Mouse (Mus musculus) cerebellum, postnatal 4 days (tissue): Measurements from ENCODE around the gene Trpc1.
A peak's percentile ranks its signal among the peaks of the same experiment; 100 is the strongest.

ENCODE experiments used
- DNase-seq, 2 experiments: peaks; one replicate each; pipeline ENCODE4 v3.0.0; 2022; ENCODE audit warnings: low spot score in 2 of 2, mixed read lengths in 1 of 2

The Trpc1 gene

GRCm38 (mm10) chr9:95697808-95698207, 52.4 kb downstream of the Trpc1 start:
- peak in 1 of 2 experiments; percentile 51 for DNase-seq

GRCm38 (mm10) chr9:95696581-95696980, 53.6 kb downstream of the Trpc1 start:
- no peak for DNase-seq

GRCm38 (mm10) chr9:95695023-95695422, 55.2 kb downstream of the Trpc1 start:
- no peak for DNase-seq

GRCm38 (mm10) chr9:95694526-95694925, 55.6 kb downstream of the Trpc1 start:
- DNase-seq: no peak

- DNase-seq: no peak
Observed at GRCm38 (mm10) chr9:95693528-95694100, 56.6 kb downstream of the Trpc1 start.

- DNase-seq: no peak
Observed at GRCm38 (mm10) chr9:95692823-95693222, 57.4 kb downstream of the Trpc1 start.

GRCm38 (mm10) chr9:95688064-95688463, 62.1 kb downstream of the Trpc1 start:
- DNase-seq: peak in 1 of 2 experiments; percentile 30

GRCm38 (mm10) chr9:95685660-95686440, 64.3 kb downstream of the Trpc1 start:
- no peak for DNase-seq

- DNase-seq: no peak
Observed at GRCm38 (mm10) chr9:95680691-95681090, 69.5 kb downstream of the Trpc1 start.

- DNase-seq: no peak
Observed at GRCm38 (mm10) chr9:95679966-95680365, 70.2 kb downstream of the Trpc1 start.

GRCm38 (mm10) chr9:95676021-95676420, 74.2 kb downstream of the Trpc1 start:
- no peak for DNase-seq

GRCm38 (mm10) chr9:95675064-95675699, 75.0 kb downstream of the Trpc1 start:
- peak in 1 of 2 experiments; percentile 62 for DNase-seq

- DNase-seq: no peak
Observed at GRCm38 (mm10) chr9:95672760-95673159, 77.4 kb downstream of the Trpc1 start.

GRCm38 (mm10) chr9:95672331-95672730, 77.8 kb downstream of the Trpc1 start:
- no peak for DNase-seq

GRCm38 (mm10) chr9:95668306-95668705, 81.9 kb downstream of the Trpc1 start:
- DNase-seq: no peak

GRCm38 (mm10) chr9:95667836-95668235, 82.3 kb downstream of the Trpc1 start:
- DNase-seq: peak; percentile 30 to 72

GRCm38 (mm10) chr9:95665835-95666234, 84.3 kb downstream of the Trpc1 start:
- DNase-seq: no peak

GRCm38 (mm10) chr9:95664290-95664989, 85.7 kb downstream of the Trpc1 start:
- DNase-seq: no peak

- DNase-seq: no peak
Observed at GRCm38 (mm10) chr9:95657941-95658340, 92.2 kb downstream of the Trpc1 start.
